Mouse (Mus musculus) heart, embryonic 14.5 days (tissue): Measurements from ENCODE around the gene Rab17. TPM values are rescaled to one million over a fixed set of nuclear protein-coding genes. Genes with fewer than 3 reads are reported as not detected.

Source experiments
- ATAC-seq: fragments of 200-750 bp; cut with Nextera tagmentation; 2 replicates; pipeline ENCODE4 v1.8.0; 2017; ENCODE audit warnings: low read depth, moderate TSS enrichment; ENCODE audit not compliant: insufficient number of reproducible peaks, insufficient read depth, low FRiP score
- H3K27ac ChIP-seq, 2 experiments: fragments of 200-500 bp in 1 of 2; fragments of 300-500 bp in 1 of 2; sonication (generic) in 1 of 2; replicated peaks in 1 of 2; 2 replicates each; pipeline ENCODE4 v1.5.1; 2012 to 2014; ENCODE audit warnings: low read depth in 2 of 2, low read length in 2 of 2, control low read depth in 1 of 2, mild to moderate bottlenecking in 1 of 2, mixed read lengths in 1 of 2; ENCODE audit not compliant: control insufficient read depth in 1 of 2, insufficient read depth in 1 of 2
- H3K27me3 ChIP-seq: fragments of 300-500 bp; sonication (generic); 2 replicates; pipeline ENCODE4 v1.6.1; 2014; ENCODE audit warnings: mild to moderate bottlenecking, low read length, control low read depth; ENCODE audit not compliant: control insufficient read depth, insufficient read depth
- H3K36me3 ChIP-seq: fragments of 300-500 bp; sonication (generic); 2 replicates; pipeline ENCODE4 v1.6.1; 2014; ENCODE audit warnings: mild to moderate bottlenecking, control low read depth, low read length, mixed read lengths; ENCODE audit not compliant: control insufficient read depth, insufficient read depth
- H3K4me1 ChIP-seq, 2 experiments: fragments of 200-500 bp in 1 of 2; fragments of 300-500 bp in 1 of 2; sonication (generic) in 1 of 2; 2 replicates each; pipeline ENCODE4 v1.6.1; 2012 to 2014; ENCODE audit warnings: low read length in 2 of 2, control low read depth in 1 of 2, mixed read lengths in 1 of 2; ENCODE audit not compliant: control insufficient read depth in 2 of 2, insufficient read depth in 2 of 2
- H3K4me2 ChIP-seq: fragments of 300-500 bp; sonication (generic); 2 replicates; pipeline ENCODE4 v1.6.1; 2014; ENCODE audit warnings: mild to moderate bottlenecking, low read length
- H3K4me3 ChIP-seq, 2 experiments: fragments of 200-500 bp in 1 of 2; fragments of 300-500 bp in 1 of 2; sonication (generic) in 1 of 2; 2 replicates each; pipeline ENCODE4 v1.5.1; 2012 to 2014; ENCODE audit warnings: low read length in 2 of 2, mild to moderate bottlenecking in 2 of 2, control low read depth in 1 of 2, low read depth in 1 of 2, moderate library complexity in 1 of 2; ENCODE audit not compliant: control insufficient read depth in 1 of 2, insufficient read depth in 1 of 2
- H3K9ac ChIP-seq: fragments of 300-500 bp; sonication (generic); 2 replicates; pipeline ENCODE4 v1.6.1; 2014; ENCODE audit warnings: mild to moderate bottlenecking, low read length
- H3K9me3 ChIP-seq: fragments of 300-500 bp; sonication (generic); 2 replicates; pipeline ENCODE4 v1.6.1; 2016; ENCODE audit warnings: low read length, control low read depth; ENCODE audit not compliant: control insufficient read depth
- WGBS: fragments of 180-500 bp; shearing (Covaris S2); extraction: QIAGEN DNeasy Blood & Tissue Kit; methylation state at CpG from one replicate; pipeline ENCODE4 v1.1.7; 2014; 5-methylcytosine and 5-hydroxymethylcytosine counted together
- polyA plus RNA-seq: library from polyadenylated mRNA; unstranded; fragments of >200 nt; fragmentation: Nextera tagmentation; extraction: Ambion mirVana; gene quantifications from 2 replicates; pipeline ENCODE4 v1.2.1, GENCODE M21; 2014

Gene Rab17
- polyA plus RNA-seq, 1 experiment from 2014 or later = 2.5 TPM

DNA sequence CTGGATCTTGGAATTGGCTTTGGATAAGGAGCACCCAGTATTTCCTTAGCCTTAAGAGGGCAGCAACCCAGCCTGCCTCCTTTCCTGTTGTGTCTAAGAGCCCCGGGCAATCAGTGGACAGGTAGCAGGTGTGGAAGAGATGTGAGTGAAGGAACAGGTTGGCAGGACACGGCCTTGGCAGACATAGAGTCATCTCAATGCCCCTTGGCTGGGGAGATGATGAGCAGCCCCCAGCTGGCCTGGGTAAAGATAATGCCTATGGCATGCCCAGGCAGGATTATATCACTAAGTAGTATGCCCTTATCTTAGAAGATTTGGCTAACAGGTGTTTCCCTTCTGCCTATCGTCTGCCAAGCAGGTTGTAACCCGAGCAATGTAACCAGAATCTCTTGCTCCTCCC lies 27.7 kb upstream of the Rab17 start:
- H3K9me3 ChIP-seq = 0 out of 2 replicates have a peak, but pooled peaks cover 3% of the 10 kb centered on the region
- no peaks in the 10 kb centered on the region for H3K27me3 ChIP-seq
- H3K4me1 ChIP-seq = peaks cover 20 to 32% of the 10 kb centered on the region in 2 experiments
- WGBS = 55% methylated on average over 4 of the region's 4 CpGs
- H3K27ac ChIP-seq = peak overlapping the region in 1 of 2 experiments; percentile 99; a peak in 1 of 4 replicates
- H3K36me3 ChIP-seq = no peaks in the 10 kb centered on the region
- H3K4me2 ChIP-seq = no peak overlapping the region
- H3K9ac ChIP-seq = no peak overlapping the region
- H3K4me3 ChIP-seq = no peak overlapping the region
- ATAC-seq = no peak

- ATAC-seq = no peak
- 0 out of 2 replicates have a peak, but pooled peaks cover 3% of the 10 kb centered on the region for H3K9me3 ChIP-seq
- no peak overlapping the region for H3K4me3 ChIP-seq
- no peaks in the 10 kb centered on the region for H3K36me3 ChIP-seq
- no peak overlapping the region for H3K4me2 ChIP-seq
- H3K9ac ChIP-seq = no peak overlapping the region
- 92% methylated on average over 1 of the region's 1 CpGs for whole genome bisulfite sequencing
- H3K27ac ChIP-seq = no peak overlapping the region
- H3K27me3 ChIP-seq = no peaks in the 10 kb centered on the region
- peaks cover 8 to 20% of the 10 kb centered on the region in 2 experiments for H3K4me1 ChIP-seq
Measured at GRCm38 (mm10) chr1:90995916-90996315, 26.5 kb upstream of the Rab17 start.

DNA sequence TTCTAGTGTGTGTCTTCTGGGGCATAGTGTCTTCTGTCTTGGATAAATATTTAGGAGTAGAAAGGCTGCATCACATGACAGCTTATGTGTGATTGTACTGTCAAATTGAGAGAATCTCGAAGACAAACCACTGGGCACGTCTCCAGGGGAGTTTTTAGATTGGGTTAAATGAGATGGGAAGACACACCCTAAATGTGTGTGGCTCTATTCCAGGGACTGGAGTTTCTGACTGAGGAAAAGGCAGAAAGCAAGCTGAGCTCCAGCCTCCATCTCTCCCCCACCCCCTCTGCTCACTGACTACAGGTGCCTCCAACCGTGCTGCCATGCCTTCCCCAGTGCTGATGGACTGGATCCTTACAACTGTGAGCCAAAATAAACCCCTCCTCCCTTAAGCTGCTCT lies 11.9 kb upstream of the Rab17 start:
- Histone ChIP-seq H3K27me3 (no peaks in the 10 kb centered on the region), H3K9ac (no peak overlapping the region), H3K4me2 (no peak overlapping the region), H3K36me3 (no peaks in the 10 kb centered on the region), H3K9me3 (0 out of 2 replicates have a peak, but pooled peaks cover 2% of the 10 kb centered on the region), H3K4me3 (no peak overlapping the region), H3K4me1 (peaks cover 4 to 16% of the 10 kb centered on the region in 2 experiments), H3K27ac (peak overlapping the region; percentile 43 to 66; a peak in 1 of 4 replicates)
- whole genome bisulfite sequencing = 77% methylated on average over 3 of the region's 3 CpGs
- ATAC-seq = no peak

- H3K27me3 ChIP-seq = no peaks in the 10 kb centered on the region
- no peak overlapping the region for H3K9ac ChIP-seq
- H3K36me3 ChIP-seq = no peaks in the 10 kb centered on the region
- peaks cover 4 to 16% of the 10 kb centered on the region in 2 experiments for H3K4me1 ChIP-seq
- 0 out of 2 replicates have a peak, but pooled peaks cover 2% of the 10 kb centered on the region for H3K9me3 ChIP-seq
- 26% methylated on average over 10 of the region's 10 CpGs for WGBS
- H3K27ac ChIP-seq = peak overlapping the region; percentile 43 to 66
- no peak overlapping the region for H3K4me3 ChIP-seq
- peak overlapping the region; percentile 34 for H3K4me2 ChIP-seq
- peak; percentile 66 for ATAC-seq
Measured at GRCm38 (mm10) chr1:90980638-90981330, 11.3 kb upstream of the Rab17 start.

DNA sequence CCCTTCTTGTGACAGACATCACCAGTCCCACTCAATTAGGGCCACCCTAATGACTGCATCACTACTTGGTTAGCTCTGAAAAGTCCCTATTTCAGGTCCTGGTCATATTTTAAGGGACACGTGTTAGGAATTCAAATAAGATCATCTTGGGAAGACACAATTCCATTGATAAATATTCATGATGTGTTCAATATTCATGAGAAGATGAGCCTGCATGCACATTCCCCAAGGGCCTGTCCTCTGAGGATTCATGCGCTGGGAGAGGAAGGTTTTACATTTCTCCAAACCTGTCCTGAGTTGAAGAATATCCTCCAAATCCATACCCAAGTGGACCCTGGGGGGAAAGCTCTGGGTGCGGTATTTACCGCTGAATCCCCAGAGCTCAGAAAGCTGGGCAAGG lies 6.5 kb upstream of the Rab17 start:
- Histone ChIP-seq H3K4me3 (no peak overlapping the region), H3K27ac (no peak overlapping the region), H3K4me2 (no peak overlapping the region), H3K27me3 (no peaks in the 10 kb centered on the region), H3K9me3 (no peaks in the 10 kb centered on the region), H3K36me3 (no peaks in the 10 kb centered on the region), H3K9ac (no peak overlapping the region), H3K4me1 (peaks cover 28 to 44% of the 10 kb centered on the region in 2 experiments)
- WGBS = 90% methylated on average over 4 of the region's 4 CpGs
- ATAC-seq = no peak

DNA sequence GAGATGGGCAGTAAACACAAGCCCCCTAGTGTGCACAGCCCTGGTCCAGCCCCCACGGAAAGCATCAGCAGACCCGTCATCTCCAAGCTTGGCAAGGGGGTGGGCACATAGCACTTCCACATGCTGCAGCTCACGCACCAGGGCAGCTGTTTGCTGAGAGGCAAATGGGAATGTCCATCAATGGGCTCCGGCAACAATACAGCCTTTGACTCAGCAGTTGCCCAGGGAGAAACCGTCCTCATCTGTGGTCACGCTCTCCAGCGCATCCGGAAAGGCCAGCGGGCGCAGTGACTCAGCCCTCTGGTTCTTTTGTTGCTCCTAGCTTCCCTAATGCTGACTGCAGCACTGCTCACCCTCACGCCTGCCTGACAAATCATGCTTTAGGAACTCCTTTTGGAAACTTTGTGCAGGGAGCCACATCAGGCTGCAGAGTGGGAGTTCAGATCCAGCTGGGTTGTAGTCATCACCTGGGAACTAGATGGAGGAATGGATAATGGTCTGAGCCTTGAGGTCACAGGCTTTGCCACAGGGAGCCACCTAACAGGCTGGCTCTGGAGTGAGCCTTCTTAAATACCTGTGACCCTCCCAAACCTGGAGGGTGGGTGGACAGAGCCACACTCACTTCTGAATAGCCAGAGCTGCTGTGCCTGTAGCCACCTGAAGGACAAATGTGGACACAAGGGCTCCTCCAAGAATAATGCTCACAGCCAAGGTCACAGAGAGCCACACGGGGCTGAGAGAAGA lies 5.6 kb upstream of the Rab17 start:
- Histone ChIP-seq H3K27ac (peak overlapping the region; percentile 0 to 61; a peak in 3 of 4 replicates), H3K4me2 (peak overlapping the region; percentile 2; the same call in 1 of the 2 replicates), H3K9me3 (no peaks in the 10 kb centered on the region), H3K4me1 (peaks cover 27 to 38% of the 10 kb centered on the region in 2 experiments), H3K4me3 (no peak overlapping the region), H3K36me3 (no peaks in the 10 kb centered on the region), H3K9ac (peak overlapping the region; percentile 39), H3K27me3 (no peaks in the 10 kb centered on the region)
- peak; percentile 57 for ATAC-seq
- WGBS = 22% methylated on average over 12 of the region's 12 CpGs

- 0 out of 2 replicates have a peak, but pooled peaks have one; percentile 2 for ATAC-seq
- H3K9me3 ChIP-seq = no peaks in the 10 kb centered on the region
- H3K4me3 ChIP-seq = no peak overlapping the region
- WGBS = 80% methylated on average over 2 of the region's 2 CpGs
- 0 out of 2 replicates have a peak overlapping the region, but pooled peaks have one; percentile 3 for H3K4me2 ChIP-seq
- peaks cover 34 to 45% of the 10 kb centered on the region in 2 experiments for H3K4me1 ChIP-seq
- H3K27me3 ChIP-seq = no peaks in the 10 kb centered on the region
- H3K27ac ChIP-seq = peak overlapping the region; percentile 29 to 43
- peak overlapping the region; percentile 62 for H3K9ac ChIP-seq
- H3K36me3 ChIP-seq = no peaks in the 10 kb centered on the region
Measured at GRCm38 (mm10) chr1:90973574-90973911, 4.1 kb upstream of the Rab17 start.
